Mouse (Mus musculus) cortical plate, adult 2 months (tissue): Measurements from ENCODE around the gene Cdc6. TPM values are rescaled to one million over a fixed set of nuclear protein-coding genes. Genes with fewer than 3 reads are reported as not detected.

Experiments used
- H3K27ac ChIP-seq: fragments of 200-500 bp; 2 replicates; pipeline ENCODE4 v1.5.1; 2012; ENCODE audit warnings: low read length, control low read depth, inconsistent platforms; ENCODE audit not compliant: insufficient read depth
- H3K4me1 ChIP-seq: fragments of 200-500 bp; 2 replicates; pipeline ENCODE4 v1.6.1; 2011; ENCODE audit warnings: low read length; ENCODE audit not compliant: control insufficient read depth, insufficient read depth
- H3K4me3 ChIP-seq: fragments of 200-500 bp; 2 replicates; pipeline ENCODE4 v1.5.1; 2011; ENCODE audit warnings: mild to moderate bottlenecking, low read length, control low read depth; ENCODE audit not compliant: insufficient read depth
- CTCF ChIP-seq: fragments of 200-500 bp; IDR thresholded peaks from 2 replicates; pipeline ENCODE4 v1.5.1; 2011; ENCODE audit warnings: mild to moderate bottlenecking, control low read depth, low read length; ENCODE audit not compliant: insufficient read depth; ENCODE audit errors: extremely low read depth
- POLR2A ChIP-seq: fragments of 200-500 bp; IDR thresholded peaks from 2 replicates; pipeline ENCODE4 v1.6.1; 2011; ENCODE audit warnings: mild to moderate bottlenecking, low read length, control low read depth; ENCODE audit not compliant: insufficient read depth; ENCODE audit errors: extremely low read depth
- polyA plus RNA-seq: library from polyadenylated mRNA; depleted of rRNA; stranded (reverse); fragments of >200 nt; gene quantifications from 2 replicates; pipeline ENCODE4 v1.2.3, GENCODE M21; 2012

Cdc6 gene
- polyA plus RNA-seq, 1 experiment = 0.56 TPM

DNA sequence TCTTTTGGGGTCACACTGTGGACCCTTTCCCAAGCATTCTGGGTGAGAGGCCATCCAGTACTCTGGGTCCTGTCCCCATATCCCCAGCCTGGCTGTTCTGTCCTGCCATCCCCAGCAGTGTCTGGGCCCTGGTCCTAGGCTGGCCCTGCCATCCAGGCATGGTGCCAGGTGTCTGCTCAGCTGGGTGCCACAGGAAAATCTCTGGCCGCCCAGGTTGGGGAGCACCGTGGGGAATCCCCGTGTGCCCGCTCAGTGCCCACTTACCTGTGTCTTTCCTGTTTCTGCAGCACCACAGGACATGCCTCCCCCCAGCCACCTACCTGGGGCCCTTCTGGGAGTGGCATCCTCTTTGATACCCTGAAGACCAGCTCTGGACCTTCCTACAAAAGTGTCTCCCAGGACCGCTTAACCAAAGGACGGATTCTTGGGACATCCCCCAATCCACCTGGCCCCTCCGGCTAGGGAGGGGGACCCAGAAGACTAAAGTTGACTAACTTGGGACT, 42.4 kb downstream of the Cdc6 start:
- TF ChIP-seq CTCF (no peak), POLR2A (no peak)
- peaks cover 3% of the 10 kb centered on the region for H3K4me1 ChIP-seq
- no peak overlapping the region for H3K27ac ChIP-seq
- H3K4me3 ChIP-seq = no peak overlapping the region

DNA sequence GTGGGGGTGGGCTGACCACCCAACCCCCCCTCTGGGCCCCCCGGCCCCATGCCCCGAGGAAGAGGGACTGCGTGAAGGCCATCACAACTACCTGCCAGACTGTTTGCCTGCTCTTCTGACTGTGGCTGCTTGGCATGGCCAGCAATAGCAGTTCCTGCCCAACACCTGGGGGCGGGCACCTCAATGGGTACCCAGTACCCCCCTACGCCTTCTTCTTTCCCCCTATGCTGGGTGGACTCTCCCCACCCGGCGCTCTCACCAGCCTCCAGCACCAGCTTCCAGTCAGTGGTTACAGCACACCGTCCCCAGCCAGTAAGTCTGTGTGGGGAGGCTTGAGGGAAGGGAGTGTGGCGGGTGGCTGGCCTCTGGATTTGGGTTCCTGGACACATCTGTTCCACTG, 42.9 kb downstream of the Cdc6 start:
- Histone ChIP-seq H3K4me1 (peaks cover 5% of the 10 kb centered on the region), H3K4me3 (no peak overlapping the region)

DNA sequence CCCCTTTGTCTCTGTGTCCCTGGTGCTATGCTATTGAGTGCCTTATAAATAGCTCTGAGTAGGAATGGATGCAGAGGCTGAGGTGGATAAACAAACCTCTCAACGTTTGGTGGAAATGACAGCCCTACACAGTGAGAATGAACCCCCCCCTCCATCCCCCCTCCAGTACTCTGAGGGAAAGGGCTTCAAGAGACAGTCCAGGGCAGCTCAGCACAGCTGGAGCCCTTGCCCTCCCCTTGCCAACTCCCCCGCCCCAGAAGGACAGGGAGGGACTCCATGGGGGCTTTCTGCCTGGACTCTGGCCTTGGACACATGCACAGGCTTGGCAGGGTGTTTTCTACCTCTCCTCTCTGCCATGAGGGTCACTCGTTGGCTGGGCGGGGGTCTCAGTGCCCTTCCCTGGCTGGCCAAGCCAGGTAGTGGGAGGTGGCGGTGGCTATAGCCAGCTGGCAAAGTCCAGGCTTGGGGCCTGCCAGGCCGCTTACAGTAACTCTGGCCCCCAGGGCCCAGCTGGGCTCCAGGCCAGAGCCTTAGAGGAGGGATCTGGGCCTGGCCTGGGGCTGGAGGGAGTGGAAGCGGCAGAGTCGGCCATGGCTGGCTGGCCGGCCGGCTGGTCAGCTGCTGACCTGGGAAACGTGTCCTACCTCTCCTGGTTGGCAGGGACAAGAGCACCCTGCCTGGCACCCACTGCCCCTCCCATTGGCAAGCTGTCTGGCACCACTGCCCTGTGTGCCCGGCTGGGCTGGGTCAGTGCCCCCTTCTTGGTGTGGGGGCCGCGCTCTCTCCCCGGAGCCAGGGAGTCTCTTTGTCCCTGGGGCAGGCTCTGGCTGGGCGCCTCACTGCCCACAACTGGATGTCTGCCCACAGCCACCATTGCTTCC, 43.7 kb downstream of the Cdc6 start:
- Histone ChIP-seq H3K27ac (0 out of 2 replicates have a peak overlapping the region, but pooled peaks have one; percentile 18), H3K4me3 (no peak overlapping the region), H3K4me1 (peaks cover 5% of the 10 kb centered on the region)
- TF ChIP-seq CTCF (no peak), POLR2A (no peak)

More for the DNA sequence above, 42.9 kb downstream of the Cdc6 start:
- TF ChIP-seq CTCF (no peak), POLR2A (no peak)
- H3K27ac ChIP-seq = no peak overlapping the region

DNA sequence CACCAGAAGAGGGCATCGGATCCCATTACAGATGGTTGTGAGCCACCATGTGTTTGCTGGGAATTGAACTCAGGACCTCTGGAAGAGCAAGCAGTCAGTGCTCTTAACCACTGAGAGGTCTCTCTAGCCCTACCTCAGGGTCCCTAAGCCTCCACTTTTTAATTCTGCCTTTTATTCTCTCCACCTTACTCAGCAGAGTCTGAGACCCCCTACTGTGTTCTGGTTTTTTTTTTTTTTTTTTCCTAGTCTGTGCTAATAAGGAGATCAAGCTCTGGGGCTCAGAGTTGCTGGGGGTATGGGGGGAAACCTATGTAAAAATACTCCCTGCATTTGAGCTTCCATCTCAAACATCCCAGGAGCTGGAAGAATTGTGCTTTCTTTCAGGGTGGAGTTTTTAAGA, 44.5 kb downstream of the Cdc6 start:
- no peak overlapping the region for H3K4me3 ChIP-seq
- H3K4me1 ChIP-seq = peaks cover 5% of the 10 kb centered on the region
- H3K27ac ChIP-seq = no peak overlapping the region
- TF ChIP-seq POLR2A = no peak
- no peak for TF ChIP-seq CTCF

DNA sequence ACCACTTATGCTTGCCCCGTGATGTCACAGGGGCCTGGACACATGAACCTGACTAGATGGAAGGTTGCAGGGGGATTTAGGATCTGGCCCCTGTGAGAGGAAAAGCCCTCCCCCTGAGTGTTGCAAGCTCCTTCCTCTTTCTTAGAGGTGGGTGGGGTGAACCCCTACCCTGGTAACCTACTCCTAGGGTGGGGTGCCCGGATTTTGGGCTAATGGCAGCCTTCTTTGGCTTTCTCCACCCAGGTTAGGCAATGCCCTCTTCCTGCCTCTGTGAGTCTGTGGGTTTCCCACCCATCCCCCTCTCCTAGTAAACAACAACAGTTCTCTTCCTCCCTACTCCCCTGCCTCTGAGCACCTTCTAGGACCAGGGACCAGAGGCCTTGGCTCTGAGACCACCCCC, 45.1 kb downstream of the Cdc6 start:
- no peak for TF ChIP-seq CTCF
- no peak for TF ChIP-seq POLR2A
- no peak overlapping the region for H3K27ac ChIP-seq
- H3K4me1 ChIP-seq = peaks cover 5% of the 10 kb centered on the region

DNA sequence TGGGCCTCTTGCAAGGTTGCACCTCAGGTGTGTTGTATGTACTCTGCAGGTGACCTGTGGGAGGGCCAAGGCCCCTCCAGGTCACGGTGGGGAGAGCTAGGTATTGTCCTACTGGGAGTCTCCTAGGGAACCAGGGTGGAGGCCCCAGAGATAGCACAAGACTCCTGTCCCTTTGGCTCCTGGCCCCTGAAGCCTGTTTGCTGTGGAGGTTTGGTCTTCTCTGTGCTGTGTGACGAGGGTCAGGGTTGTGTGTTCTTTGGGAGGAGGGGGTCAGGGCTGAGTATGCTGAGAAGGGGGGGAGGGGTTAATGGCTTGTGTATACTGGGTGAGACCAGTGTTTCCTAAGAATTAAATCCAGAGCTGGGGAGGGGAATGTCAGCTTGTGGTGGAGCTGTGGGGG, 45.8 kb downstream of the Cdc6 start:
- peaks cover 5% of the 10 kb centered on the region for H3K4me1 ChIP-seq
- TF ChIP-seq CTCF (no peak), POLR2A (no peak)

More for the DNA sequence above, 45.1 kb downstream of the Cdc6 start:
- no peak overlapping the region for H3K4me3 ChIP-seq

DNA sequence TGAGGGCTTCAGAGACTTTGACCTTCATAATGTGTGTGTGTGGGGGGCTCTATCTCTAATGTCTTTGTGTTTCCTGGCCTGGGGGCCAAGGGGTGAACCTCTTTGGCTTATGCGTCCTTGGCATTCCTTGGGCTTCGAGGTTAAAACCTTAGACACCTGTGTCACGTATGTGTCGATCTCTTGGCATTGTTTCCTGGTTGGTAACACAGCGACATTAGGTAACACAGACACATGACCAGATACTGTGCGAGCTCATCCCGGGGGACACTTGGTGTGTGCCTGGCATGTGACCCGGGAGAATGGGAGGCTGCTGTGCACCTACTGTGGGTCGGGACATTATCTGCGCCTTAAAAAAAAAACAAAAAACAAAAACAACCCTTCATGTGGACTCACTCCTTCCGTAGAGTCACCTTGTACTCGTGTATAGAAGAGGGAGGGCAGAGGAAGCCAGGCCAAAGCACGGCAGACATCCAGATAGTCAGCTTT, 46.3 kb downstream of the Cdc6 start:
- no peak overlapping the region for H3K27ac ChIP-seq
- no peak for TF ChIP-seq POLR2A
- TF ChIP-seq CTCF = no peak
- peaks cover 5% of the 10 kb centered on the region for H3K4me1 ChIP-seq

More for the DNA sequence above, 45.8 kb downstream of the Cdc6 start:
- no peak overlapping the region for H3K4me3 ChIP-seq
- no peak overlapping the region for H3K27ac ChIP-seq

DNA sequence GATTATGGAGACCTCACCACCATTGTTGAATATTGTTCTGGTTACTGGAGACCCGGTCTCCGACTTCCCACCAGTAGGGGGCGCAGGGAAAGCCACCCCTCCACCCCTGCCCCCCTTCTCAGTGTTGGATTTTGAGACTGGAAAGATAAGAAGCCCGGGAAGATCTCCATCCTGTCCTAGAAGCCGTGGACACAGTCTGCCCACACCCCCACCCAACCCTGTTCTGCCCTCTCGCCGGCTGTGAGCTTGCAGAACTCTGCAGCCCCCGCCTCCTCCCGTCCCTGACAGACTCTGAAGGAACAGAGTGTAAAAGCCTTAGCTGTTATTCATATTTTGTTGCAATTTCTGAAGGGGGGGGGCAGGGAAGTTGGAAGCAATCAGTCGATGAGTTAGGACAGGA, 46.8 kb downstream of the Cdc6 start:
- Histone ChIP-seq H3K27ac (no peak overlapping the region), H3K4me3 (no peak overlapping the region), H3K4me1 (peaks cover 5% of the 10 kb centered on the region)
- no peak for TF ChIP-seq POLR2A
- no peak; the same call in 1 of the 2 replicates for TF ChIP-seq CTCF

More for the DNA sequence above, 46.3 kb downstream of the Cdc6 start:
- no peak overlapping the region for H3K4me3 ChIP-seq

DNA sequence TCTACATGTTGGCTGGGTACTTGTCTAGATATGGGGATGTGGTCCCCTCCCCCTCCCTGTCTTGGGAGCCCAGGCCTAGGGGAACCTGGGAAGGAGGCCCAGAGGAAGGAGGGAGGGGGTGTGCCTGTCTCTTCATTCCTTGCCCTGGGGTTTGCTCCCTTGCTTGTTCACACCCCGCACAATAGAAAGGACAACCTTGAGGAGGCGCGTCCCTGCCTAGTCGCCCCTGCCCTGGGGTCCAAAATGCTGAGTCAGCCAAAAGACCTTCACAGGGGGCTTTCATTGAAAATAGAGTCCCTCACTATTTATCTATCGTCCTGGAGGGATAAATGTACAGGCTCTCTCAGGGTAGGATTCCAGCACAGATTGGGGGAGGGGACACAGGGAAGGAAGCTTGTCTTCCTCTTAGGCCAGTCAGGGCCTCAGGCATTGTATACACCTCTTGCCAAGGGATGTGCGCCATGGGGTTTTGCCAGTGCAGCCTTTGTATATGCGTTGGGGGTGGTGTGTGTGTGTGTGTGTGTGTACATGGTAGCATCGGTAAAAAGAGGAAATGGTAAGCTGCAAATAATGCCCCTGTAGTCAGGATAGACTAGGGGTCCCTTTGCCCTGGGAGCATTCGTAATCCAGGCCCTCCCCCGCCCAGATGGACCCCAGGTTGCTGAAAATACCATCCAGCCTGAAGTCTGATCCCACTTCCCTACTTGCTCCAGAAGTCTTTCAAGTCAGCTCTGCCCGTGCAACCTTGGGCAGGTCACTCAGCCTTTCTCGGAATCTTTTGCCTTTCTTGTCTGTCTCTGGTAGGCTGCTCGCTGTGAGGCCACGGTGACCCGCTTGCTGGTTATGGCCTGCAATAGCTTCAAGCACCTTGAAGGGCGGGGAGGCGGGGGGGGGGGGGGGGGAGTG, 47.5 kb downstream of the Cdc6 start:
- TF ChIP-seq POLR2A = no peak
- no peak for TF ChIP-seq CTCF
- Histone ChIP-seq H3K4me3 (no peak overlapping the region), H3K4me1 (peaks cover 5% of the 10 kb centered on the region), H3K27ac (no peak overlapping the region)

DNA sequence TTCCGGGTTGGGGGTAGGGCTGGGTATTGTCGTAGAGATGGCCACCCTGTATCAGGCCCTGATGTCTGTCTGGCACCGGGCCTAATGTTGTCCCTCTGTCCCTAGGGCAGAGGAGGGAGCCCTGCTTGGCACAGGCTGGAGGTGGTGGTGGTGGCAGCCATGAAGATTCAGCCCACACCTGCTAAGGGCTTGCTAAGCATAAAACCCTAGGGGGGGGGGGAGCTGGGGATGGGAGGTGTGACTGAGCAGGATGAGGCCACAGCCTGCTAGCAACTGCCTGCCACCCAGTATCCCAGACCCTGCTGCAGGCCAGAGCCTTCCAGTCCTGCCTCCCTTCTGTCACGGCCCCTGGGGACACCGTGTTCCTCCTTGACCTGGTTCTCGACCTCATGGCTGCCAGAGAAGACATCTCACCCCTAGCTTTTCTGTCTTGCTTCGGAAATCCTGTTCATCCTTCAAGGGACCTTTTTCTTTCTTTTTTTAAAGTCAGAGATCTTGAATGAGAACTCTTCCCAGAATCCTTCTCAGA, 48.2 kb downstream of the Cdc6 start:
- Histone ChIP-seq H3K27ac (no peak overlapping the region), H3K4me1 (peaks cover 5% of the 10 kb centered on the region), H3K4me3 (no peak overlapping the region)
- TF ChIP-seq POLR2A (no peak), CTCF (no peak)
